Comparison of ENCODE assay signal across 8 mouse cellular contexts in the genomic region with DNA sequence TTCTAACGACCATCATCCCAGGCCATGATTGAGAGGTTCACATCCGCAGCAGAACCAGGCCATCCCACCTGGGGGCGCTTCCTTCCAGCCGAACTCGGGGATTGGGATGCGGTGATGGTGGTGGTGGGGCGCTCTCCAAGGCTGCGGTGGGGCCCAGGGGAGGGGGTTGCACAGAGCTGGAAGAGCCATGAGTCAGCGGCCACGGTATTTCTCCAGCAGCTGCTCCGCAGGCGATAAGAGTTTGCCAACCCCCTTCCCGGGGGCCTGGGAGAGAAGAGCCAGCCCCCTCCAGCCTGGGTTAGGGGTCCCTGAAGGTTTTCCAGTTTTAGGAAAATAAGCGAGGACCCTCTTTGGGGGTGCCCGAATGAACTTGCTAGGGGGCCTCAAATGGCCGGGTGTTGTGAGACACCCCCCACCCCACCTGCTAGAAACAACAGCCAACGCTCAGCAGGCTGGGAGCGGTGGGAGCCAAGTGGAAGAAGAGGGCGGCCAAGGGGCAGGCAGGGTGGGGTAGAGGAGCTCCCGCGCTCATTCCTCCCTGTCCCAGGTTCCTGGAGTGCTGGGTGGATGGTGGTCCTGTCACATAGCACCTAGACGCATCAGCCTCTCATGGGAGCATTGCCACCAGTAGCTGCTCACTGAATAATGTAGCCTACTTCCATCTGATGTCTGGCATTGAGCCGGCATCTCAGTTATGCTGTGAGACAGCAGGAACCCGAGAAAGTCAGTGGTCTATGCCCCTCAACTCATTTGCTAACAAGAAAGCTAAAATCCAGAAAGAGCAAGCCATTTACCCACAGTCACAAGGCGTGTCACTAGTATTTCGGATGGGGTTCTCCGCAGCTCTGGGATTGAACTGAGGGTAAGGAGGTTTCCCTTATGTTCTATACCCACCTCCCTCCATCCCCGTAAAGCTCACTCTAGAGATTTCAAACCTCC. TPM values are rescaled to one million over a fixed set of nuclear protein-coding genes. Genes with fewer than 3 reads are reported as not detected.
DNase-seq lines count a peak whose midpoint lies in the region; ATAC-seq and TF ChIP-seq lines count a peak whose summit lies in the region.

No protein-coding gene starts in this region.

- H3K4me1 ChIP-seq in E14TG2a.4 (replicated peaks; ENCODE audit: low read depth, low read length), result peaks cover 41% of the 10 kb centered on the region
- H3K4me1 ChIP-seq in embryonic facial prominence, embryonic 11.5 days (ENCODE audit: control insufficient read depth, insufficient read depth, low read length), result 0 out of 2 replicates have a peak, but pooled peaks cover 4% of the 10 kb centered on the region
- peaks cover 43% of the 10 kb centered on the region for H3K4me1 ChIP-seq in heart, embryonic 10.5 days

- peak overlapping the region; percentile 87 for H3K4me2 ChIP-seq in embryonic facial prominence, embryonic 11.5 days (ENCODE audit: low read depth, low read length)

- H3K27me3 ChIP-seq in E14TG2a.4 (ENCODE audit: insufficient read depth, low read length), result peaks cover 55% of the 10 kb centered on the region
- H3K27me3 ChIP-seq in embryonic facial prominence, embryonic 11.5 days (ENCODE audit: control insufficient read depth, insufficient read depth, low read length), result no peaks in the 10 kb centered on the region
- peaks cover 3% of the 10 kb centered on the region; the same call in 1 of the 2 replicates for H3K27me3 ChIP-seq in heart, embryonic 10.5 days (ENCODE audit: insufficient read depth, poor library complexity, severe bottlenecking)

- peak; percentile 28 for DNase-seq in ZHBTc4 (ENCODE audit: low read depth, low spot score)
- DNase-seq in embryonic facial prominence, embryonic 11.5 days (ENCODE audit: low spot score), result peak; percentile 74
- DNase-seq in heart, embryonic 10.5 days (ENCODE audit: low spot score), result peak; percentile 92
- DNase-seq in kidney, postnatal 4 days, result peak; percentile 77 to 85
- peak; percentile 57 for DNase-seq in lung, postnatal 14 days
- peak; percentile 71 for DNase-seq in right cerebral cortex, postnatal 14 days

- peak overlapping the region; percentile 81 for H3K4me3 ChIP-seq in E14TG2a.4 (replicated peaks; ENCODE audit: low read length)
- peak overlapping the region; percentile 45 for H3K4me3 ChIP-seq in embryonic facial prominence, embryonic 11.5 days (ENCODE audit: low read depth, low read length)
- H3K4me3 ChIP-seq in heart, embryonic 10.5 days, result peak overlapping the region; percentile 69

- TF ChIP-seq CTCF in E14TG2a.4 (conservative IDR thresholded peaks at IDR 0.05; ENCODE audit: low read length), result peak; percentile 41

- under 1% methylated on average over 28 of the region's 28 CpGs for WGBS in embryonic facial prominence, embryonic 11.5 days
- WGBS in heart, embryonic 10.5 days, result under 1% methylated on average over 28 of the region's 28 CpGs

- H3K36me3 ChIP-seq in E14TG2a.4 (ENCODE audit: insufficient read depth, low read length), result no peaks in the 10 kb centered on the region
- no peaks in the 10 kb centered on the region for H3K36me3 ChIP-seq in embryonic facial prominence, embryonic 11.5 days (replicated peaks; ENCODE audit: control insufficient read depth, insufficient read depth, low read depth, low read length)
- H3K36me3 ChIP-seq in heart, embryonic 10.5 days, result no peaks in the 10 kb centered on the region

- no peaks in the 10 kb centered on the region for H3K9me3 ChIP-seq in E14TG2a.4 (ENCODE audit: low read length)
- H3K9me3 ChIP-seq in embryonic facial prominence, embryonic 11.5 days (replicated peaks; ENCODE audit: control insufficient read depth, low read length), result no peaks in the 10 kb centered on the region
- H3K9me3 ChIP-seq in heart, embryonic 10.5 days, result no peaks in the 10 kb centered on the region

- H3K9ac ChIP-seq in embryonic facial prominence, embryonic 11.5 days (replicated peaks; ENCODE audit: low read length), result peak overlapping the region; percentile 43

- H3K27ac ChIP-seq in embryonic facial prominence, embryonic 11.5 days (replicated peaks; ENCODE audit: low read depth, low read length), result peak overlapping the region; percentile 71
- H3K27ac ChIP-seq in heart, embryonic 10.5 days, result peak overlapping the region; percentile 91

- ATAC-seq in embryonic facial prominence, embryonic 11.5 days (replicated peaks; ENCODE audit: insufficient number of reproducible peaks, low FRiP score, low TSS enrichment, low read depth), result peak; percentile 0
- no peak for ATAC-seq in activated CD4-positive, CD25-positive, alpha-beta regulatory T cell, adult 4 months

RNA-seq across cellular contexts. Expression of a gene that starts 17.1 kb away (rescaled TPM):
- polyA plus RNA-seq in embryonic facial prominence, embryonic 11.5 days (2014; fragmentation: Nextera tagmentation; extraction: Ambion mirVana), result 1.2 and 1.5 TPM in 2 replicates
- 7.2 and 8.6 TPM in 2 replicates for polyA plus RNA-seq in heart, embryonic 10.5 days (2016; fragmentation: Nextera tagmentation; extraction: Ambion mirVana)
- 1 to 10 TPM in 1 of 2 experiments, under 1 TPM in 1; 0.59 to 1.1 TPM for polyA plus RNA-seq in activated CD4-positive, CD25-positive, alpha-beta regulatory T cell, adult 4 months (2017; shearing (Covaris generic))

RNA-seq across cellular contexts. Expression of a gene that starts 31.6 kb away (rescaled TPM):
- 28.6 and 30.1 TPM in 2 replicates for polyA plus RNA-seq in embryonic facial prominence, embryonic 11.5 days (2014; fragmentation: Nextera tagmentation; extraction: Ambion mirVana)
- 58.4 and 61.0 TPM in 2 replicates for polyA plus RNA-seq in heart, embryonic 10.5 days (2016; fragmentation: Nextera tagmentation; extraction: Ambion mirVana)
- polyA plus RNA-seq in activated CD4-positive, CD25-positive, alpha-beta regulatory T cell, adult 4 months (2017; shearing (Covaris generic)), result 100 to 1,000 TPM in 1 of 2 experiments, 10 to 100 TPM in 1; 98.3 to 132 TPM

Comparison
In these comparisons a context has a peak if more than half of its experiments do, and no peak if none do; other contexts are left out.
1. DNase-seq: peak in every context shown above with its lines; median percentile 92 in heart, embryonic 10.5 days; 81 in kidney, postnatal 4 days; 74 in embryonic facial prominence, embryonic 11.5 days; 71 in right cerebral cortex, postnatal 14 days; 57 in lung, postnatal 14 days; 28 in ZHBTc4.